In genomic region chr11:99121218-99121631, GRCm38 (mm10) we compare ENCODE assay signal across 13 mouse cellular contexts. TPM values are rescaled to one million over a fixed set of nuclear protein-coding genes. Genes with fewer than 3 reads are reported as not detected.
DNase-seq lines count a peak whose midpoint lies in the region; ATAC-seq lines count a peak whose summit lies in the region.
"Had no signal": no experiment of that assay in that cellular context is flagged by ENCODE, and none has a peak within 500 bp of the region (broad histone marks: within the 10 kb centered on the region; RNA-seq: fewer than 3 reads in every experiment).

No protein-coding gene starts in this region.

- no peak for ATAC-seq in heart, embryonic 14.5 days (ENCODE audit: insufficient number of reproducible peaks, insufficient read depth, low FRiP score, low read depth)
- no peak for ATAC-seq in hindbrain, embryonic 13.5 days (ENCODE audit: low FRiP score)
- no peak for ATAC-seq in neural tube, embryonic 15.5 days (ENCODE audit: low FRiP score)
- ATAC-seq in intestine, embryonic 16.5 days, result no peak

- peak overlapping the region; percentile 67 to 76; a peak in 3 of 4 replicates for H3K27ac ChIP-seq in heart, embryonic 14.5 days (replicated peaks in 1 of 2; ENCODE audit: control insufficient read depth in 1 of 2, insufficient read depth in 1 of 2, low read depth in 2 of 2, low read length in 2 of 2)
- H3K27ac ChIP-seq in hindbrain, embryonic 13.5 days, result peak overlapping the region; percentile 58; the same call in 1 of the 2 replicates
- peak overlapping the region; percentile 66; the same call in 1 of the 2 replicates for H3K27ac ChIP-seq in neural tube, embryonic 15.5 days (replicated peaks)
- H3K27ac ChIP-seq in intestine, embryonic 16.5 days (ENCODE audit: low read length), result no peak overlapping the region
- H3K27ac ChIP-seq: liver, embryonic 14.5 days had no signal

- no peak overlapping the region for H3K9ac ChIP-seq in heart, embryonic 14.5 days (ENCODE audit: low read length)
- no peak overlapping the region for H3K9ac ChIP-seq in hindbrain, embryonic 13.5 days
- H3K9ac ChIP-seq in neural tube, embryonic 15.5 days (replicated peaks), result no peak overlapping the region
- no peak overlapping the region for H3K9ac ChIP-seq in intestine, embryonic 16.5 days (ENCODE audit: low read depth, low read length)
- H3K9ac ChIP-seq: liver, embryonic 14.5 days had no signal

- no peaks in the 10 kb centered on the region for H3K36me3 ChIP-seq in heart, embryonic 14.5 days (ENCODE audit: control insufficient read depth, insufficient read depth, low read length)
- no peaks in the 10 kb centered on the region for H3K36me3 ChIP-seq in hindbrain, embryonic 13.5 days
- no peaks in the 10 kb centered on the region for H3K36me3 ChIP-seq in neural tube, embryonic 15.5 days
- no peaks in the 10 kb centered on the region for H3K36me3 ChIP-seq in intestine, embryonic 16.5 days (ENCODE audit: control insufficient read depth, insufficient read depth, low read length)
- H3K36me3 ChIP-seq: G1E had no signal

- DNase-seq in heart, postnatal 10 days, result no peak
- DNase-seq in right cerebral cortex, adult 2 months (ENCODE audit: low spot score in 2 of 2), result peak; percentile 55 to 56
- DNase-seq in right cerebral cortex, postnatal 14 days, result no peak
- DNase-seq in embryo, embryonic 9.5 days (ENCODE audit: extremely low spot score), result no peak
- DNase-seq: cerebellum, adult 11 months had no signal

- H3K4me1 ChIP-seq in heart, embryonic 14.5 days (ENCODE audit: control insufficient read depth in 2 of 2, insufficient read depth in 2 of 2, low read length in 2 of 2), result peaks cover 15 to 24% of the 10 kb centered on the region in 2 experiments
- peaks cover 18% of the 10 kb centered on the region for H3K4me1 ChIP-seq in hindbrain, embryonic 13.5 days (replicated peaks)
- H3K4me1 ChIP-seq in neural tube, embryonic 15.5 days, result peaks cover 14% of the 10 kb centered on the region
- peaks cover 6% of the 10 kb centered on the region; the same call in 1 of the 2 replicates for H3K4me1 ChIP-seq in intestine, embryonic 16.5 days (ENCODE audit: control insufficient read depth, insufficient read depth, low read length)

- no peak overlapping the region for H3K4me2 ChIP-seq in heart, embryonic 14.5 days (ENCODE audit: low read length)
- no peak overlapping the region for H3K4me2 ChIP-seq in hindbrain, embryonic 13.5 days
- H3K4me2 ChIP-seq in neural tube, embryonic 15.5 days, result no peak overlapping the region
- H3K4me2 ChIP-seq in intestine, embryonic 16.5 days (ENCODE audit: low read depth, low read length), result no peak overlapping the region

- 65% methylated on average over 14 of the region's 14 CpGs for WGBS in heart, embryonic 14.5 days
- WGBS in hindbrain, embryonic 13.5 days, result 43% methylated on average over 14 of the region's 14 CpGs
- 39% methylated on average over 14 of the region's 14 CpGs for WGBS in neural tube, embryonic 15.5 days
- WGBS in intestine, embryonic 16.5 days, result 74% methylated on average over 14 of the region's 14 CpGs

- H3K4me3 ChIP-seq in heart, embryonic 14.5 days (ENCODE audit: control insufficient read depth in 1 of 2, insufficient read depth in 1 of 2, low read depth in 1 of 2, low read length in 2 of 2), result no peak overlapping the region
- H3K4me3 ChIP-seq in hindbrain, embryonic 13.5 days, result no peak overlapping the region
- H3K4me3 ChIP-seq in neural tube, embryonic 15.5 days (replicated peaks), result no peak overlapping the region
- H3K4me3 ChIP-seq in intestine, embryonic 16.5 days (ENCODE audit: low read length), result no peak overlapping the region

- 0 out of 2 replicates have a peak, but pooled peaks cover 4% of the 10 kb centered on the region for H3K9me3 ChIP-seq in heart, embryonic 14.5 days (ENCODE audit: control insufficient read depth, low read length)
- no peaks in the 10 kb centered on the region for H3K9me3 ChIP-seq in hindbrain, embryonic 13.5 days
- no peaks in the 10 kb centered on the region for H3K9me3 ChIP-seq in neural tube, embryonic 15.5 days (replicated peaks)
- no peaks in the 10 kb centered on the region for H3K9me3 ChIP-seq in intestine, embryonic 16.5 days (ENCODE audit: control insufficient read depth, low read length)
- H3K9me3 ChIP-seq: G1E had no signal

- no peaks in the 10 kb centered on the region for H3K27me3 ChIP-seq in heart, embryonic 14.5 days (ENCODE audit: control insufficient read depth, insufficient read depth, low read length)
- H3K27me3 ChIP-seq in hindbrain, embryonic 13.5 days, result no peaks in the 10 kb centered on the region
- no peaks in the 10 kb centered on the region for H3K27me3 ChIP-seq in neural tube, embryonic 15.5 days (replicated peaks)
- no peaks in the 10 kb centered on the region for H3K27me3 ChIP-seq in intestine, embryonic 16.5 days (replicated peaks; ENCODE audit: control insufficient read depth, insufficient read depth, low read length)

- intact Hi-C loops in heart, postnatal 10 days (cut with DNase I), result loop anchor here (5.0 kb wide), 1 partner anchor 189 kb away; no protein-coding TSS in a partner anchor

RNA-seq across cellular contexts. Expression of gene Tns4, which starts 32.1 kb away (rescaled TPM):
- 0.11 and 0.19 TPM in 2 replicates for polyA plus RNA-seq in heart, embryonic 14.5 days (2014; fragmentation: Nextera tagmentation; extraction: Ambion mirVana)
- under 1 TPM; 0.12 TPM for total RNA-seq in heart, postnatal 10 days (2021)
- 0.17 and 0.19 TPM in 2 replicates for polyA plus RNA-seq in hindbrain, embryonic 13.5 days (2015; fragmentation: Nextera tagmentation; extraction: Ambion mirVana)
- polyA plus RNA-seq in neural tube, embryonic 15.5 days (2015; fragmentation: Nextera tagmentation; extraction: Ambion mirVana), result 0.09 and 0.22 TPM in 2 replicates
- 0.65 and 1.3 TPM in 2 replicates for polyA plus RNA-seq in intestine, embryonic 16.5 days (2015; fragmentation: Nextera tagmentation; extraction: Ambion mirVana)
- total RNA-seq: hematopoietic stem cell, adult 5-6 weeks; megakaryocyte-erythroid progenitor cell, adult 5-6 weeks had no signal

RNA-seq across cellular contexts. Expression of gene Ccr7, which starts 33.7 kb away (rescaled TPM):
- 0.16 TPM in 1 of 2 replicates, not detected in the other for polyA plus RNA-seq in heart, embryonic 14.5 days (2014; fragmentation: Nextera tagmentation; extraction: Ambion mirVana)
- total RNA-seq in heart, postnatal 10 days (2021), result under 1 TPM; 0.42 to 0.62 TPM
- polyA plus RNA-seq in hindbrain, embryonic 13.5 days (2015; fragmentation: Nextera tagmentation; extraction: Ambion mirVana), result not detected in 2 replicates
- polyA plus RNA-seq in neural tube, embryonic 15.5 days (2015; fragmentation: Nextera tagmentation; extraction: Ambion mirVana), result 0.52 TPM in 1 of 2 replicates, not detected in the other
- polyA plus RNA-seq in intestine, embryonic 16.5 days (2015; fragmentation: Nextera tagmentation; extraction: Ambion mirVana), result 0.36 and 0.64 TPM in 2 replicates
- total RNA-seq: megakaryocyte-erythroid progenitor cell, adult 5-6 weeks had no signal
- polyA plus RNA-seq: G1E had no signal

Comparison
In these comparisons a context has a peak if more than half of its experiments do, and no peak if none do; other contexts are left out.
1. DNase-seq: peak in right cerebral cortex, adult 2 months (2 of 2); none in heart, postnatal 10 days (0 of 2), right cerebral cortex, postnatal 14 days (single experiment) and embryo, embryonic 9.5 days (single experiment).